24 mouse cellular contexts compared by ENCODE assay signal in the genomic region with DNA sequence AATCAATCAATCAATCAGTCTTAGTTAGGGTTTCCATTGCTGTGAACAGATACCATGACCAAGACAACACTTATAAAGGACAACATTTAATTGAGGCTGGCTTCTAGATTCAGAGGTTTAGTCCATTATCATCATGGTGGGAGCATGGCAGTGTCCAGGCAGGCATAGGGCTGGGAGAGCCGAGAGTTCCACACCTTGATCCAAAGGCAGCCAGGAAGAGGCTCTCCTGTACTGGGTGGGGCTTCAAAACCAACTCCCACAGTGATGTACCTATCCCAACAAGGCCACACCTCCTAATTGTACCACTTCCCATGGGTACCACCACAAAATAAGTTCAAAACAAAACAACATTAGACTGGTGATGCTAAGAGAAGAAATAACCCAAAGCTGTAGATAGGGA. TPM values are rescaled to one million over a fixed set of nuclear protein-coding genes. Genes with fewer than 3 reads are reported as not detected.
DNase-seq lines count a peak whose midpoint lies in the region; ATAC-seq and TF ChIP-seq lines count a peak whose summit lies in the region.
"Had no signal": no experiment of that assay in that cellular context is flagged by ENCODE, and none has a peak within 500 bp of the region (broad histone marks: within the 10 kb centered on the region; RNA-seq: fewer than 3 reads in every experiment).

No protein-coding gene starts in this region.

- no peak overlapping the region for H3K4me2 ChIP-seq in embryonic facial prominence, embryonic 11.5 days (ENCODE audit: low read depth, low read length)
- H3K4me2 ChIP-seq in heart, embryonic 12.5 days, result no peak overlapping the region
- H3K4me2 ChIP-seq in hindbrain, postnatal 0 days (ENCODE audit: low read depth, low read length), result no peak overlapping the region
- H3K4me2 ChIP-seq: embryonic facial prominence, embryonic 12.5 days; forebrain, embryonic 13.5 days; forebrain, embryonic 15.5 days had no signal

- no peaks in the 10 kb centered on the region for H3K27me3 ChIP-seq in embryonic facial prominence, embryonic 11.5 days (ENCODE audit: control insufficient read depth, insufficient read depth, low read length)
- H3K27me3 ChIP-seq in embryonic facial prominence, embryonic 10.5 days (replicated peaks; ENCODE audit: low read depth, poor library complexity, severe bottlenecking), result no peaks in the 10 kb centered on the region
- H3K27me3 ChIP-seq in heart, embryonic 10.5 days (ENCODE audit: insufficient read depth, poor library complexity, severe bottlenecking), result no peaks in the 10 kb centered on the region
- no peaks in the 10 kb centered on the region for H3K27me3 ChIP-seq in heart, embryonic 12.5 days (replicated peaks)
- H3K27me3 ChIP-seq in hindbrain, postnatal 0 days (ENCODE audit: insufficient read depth, low read length), result no peaks in the 10 kb centered on the region
- H3K27me3 ChIP-seq: CH12.LX; embryonic facial prominence, embryonic 12.5 days; forebrain, embryonic 13.5 days; forebrain, embryonic 15.5 days; Patski had no signal

- 91% methylated on average over 1 of the region's 1 CpGs for WGBS in embryonic facial prominence, embryonic 11.5 days
- WGBS in embryonic facial prominence, embryonic 10.5 days, result 90% methylated on average over 1 of the region's 1 CpGs
- WGBS in heart, embryonic 10.5 days, result 84% methylated on average over 1 of the region's 1 CpGs
- WGBS in heart, embryonic 12.5 days, result 82% methylated on average over 1 of the region's 1 CpGs
- 94% methylated on average over 1 of the region's 1 CpGs for WGBS in hindbrain, postnatal 0 days

- no peak overlapping the region for H3K4me3 ChIP-seq in embryonic facial prominence, embryonic 11.5 days (ENCODE audit: low read depth, low read length)
- H3K4me3 ChIP-seq in embryonic facial prominence, embryonic 10.5 days, result no peak overlapping the region
- H3K4me3 ChIP-seq in heart, embryonic 10.5 days, result no peak overlapping the region
- no peak overlapping the region for H3K4me3 ChIP-seq in heart, embryonic 12.5 days
- no peak overlapping the region for H3K4me3 ChIP-seq in hindbrain, postnatal 0 days (ENCODE audit: low read length)
- H3K4me3 ChIP-seq: embryonic facial prominence, embryonic 12.5 days; forebrain, embryonic 13.5 days; forebrain, embryonic 15.5 days had no signal

- H3K9me3 ChIP-seq in embryonic facial prominence, embryonic 11.5 days (replicated peaks; ENCODE audit: control insufficient read depth, low read length), result no peaks in the 10 kb centered on the region
- no peaks in the 10 kb centered on the region for H3K9me3 ChIP-seq in embryonic facial prominence, embryonic 10.5 days
- no peaks in the 10 kb centered on the region for H3K9me3 ChIP-seq in heart, embryonic 10.5 days
- 0 out of 2 replicates have a peak, but pooled peaks cover 3% of the 10 kb centered on the region for H3K9me3 ChIP-seq in heart, embryonic 12.5 days (replicated peaks)
- no peaks in the 10 kb centered on the region for H3K9me3 ChIP-seq in hindbrain, postnatal 0 days (ENCODE audit: low read length)
- H3K9me3 ChIP-seq: embryonic facial prominence, embryonic 12.5 days; forebrain, embryonic 13.5 days; forebrain, embryonic 15.5 days; G1E had no signal

- DNase-seq in embryonic facial prominence, embryonic 11.5 days (ENCODE audit: low spot score), result no peak
- no peak for DNase-seq in embryonic facial prominence, embryonic 10.5 days (ENCODE audit: low spot score)
- DNase-seq in heart, embryonic 10.5 days (ENCODE audit: low spot score), result peak; percentile 67
- no peak for DNase-seq in hindbrain, postnatal 0 days (ENCODE audit: low spot score)
- DNase-seq: adrenal gland, adult 8-10 months; adrenal gland, postnatal 25 days; B cell, adult 2 months; cerebellum, adult 11 months; cerebellum, adult 18-20 months; cerebellum, adult 8-10 months; cerebellum, adult 9-11 months; cerebellum, postnatal 14 days; cerebellum, postnatal 36 days; forebrain, postnatal 0 days had no signal

- no peaks in the 10 kb centered on the region for H3K4me1 ChIP-seq in embryonic facial prominence, embryonic 11.5 days (ENCODE audit: control insufficient read depth, insufficient read depth, low read length)
- no peaks in the 10 kb centered on the region for H3K4me1 ChIP-seq in embryonic facial prominence, embryonic 10.5 days
- no peaks in the 10 kb centered on the region for H3K4me1 ChIP-seq in heart, embryonic 10.5 days
- H3K4me1 ChIP-seq in heart, embryonic 12.5 days (replicated peaks), result peaks cover 4% of the 10 kb centered on the region; the same call in 1 of the 2 replicates
- H3K4me1 ChIP-seq in hindbrain, postnatal 0 days (ENCODE audit: insufficient read depth, low read length), result no peaks in the 10 kb centered on the region
- H3K4me1 ChIP-seq: embryonic facial prominence, embryonic 12.5 days; forebrain, embryonic 15.5 days had no signal

- peaks cover 6% of the 10 kb centered on the region for H3K36me3 ChIP-seq in embryonic facial prominence, embryonic 11.5 days (replicated peaks; ENCODE audit: control insufficient read depth, insufficient read depth, low read depth, low read length)
- H3K36me3 ChIP-seq in embryonic facial prominence, embryonic 10.5 days (replicated peaks), result peaks cover 52% of the 10 kb centered on the region
- H3K36me3 ChIP-seq in heart, embryonic 10.5 days, result peaks cover 48% of the 10 kb centered on the region
- peaks cover 46% of the 10 kb centered on the region for H3K36me3 ChIP-seq in heart, embryonic 12.5 days
- H3K36me3 ChIP-seq in hindbrain, postnatal 0 days (ENCODE audit: insufficient read depth, low read length), result peaks cover 31% of the 10 kb centered on the region; the same call in 1 of the 2 replicates

- H3K27ac ChIP-seq in embryonic facial prominence, embryonic 11.5 days (replicated peaks; ENCODE audit: low read depth, low read length), result no peak overlapping the region
- no peak overlapping the region for H3K27ac ChIP-seq in embryonic facial prominence, embryonic 10.5 days (replicated peaks)
- H3K27ac ChIP-seq in heart, embryonic 10.5 days, result no peak overlapping the region
- no peak overlapping the region for H3K27ac ChIP-seq in heart, embryonic 12.5 days (ENCODE audit: poor library complexity, severe bottlenecking)
- H3K27ac ChIP-seq in hindbrain, postnatal 0 days, result no peak overlapping the region
- H3K27ac ChIP-seq: embryonic facial prominence, embryonic 12.5 days; forebrain, embryonic 13.5 days; forebrain, embryonic 15.5 days had no signal

- TF ChIP-seq CTCF in hindbrain, postnatal 0 days (IDR thresholded peaks at IDR 0.05; ENCODE audit: low read depth), result no peak

- 0 out of 2 replicates have a peak, but pooled peaks have one; percentile 48 for ATAC-seq in embryonic facial prominence, embryonic 11.5 days (replicated peaks; ENCODE audit: insufficient number of reproducible peaks, low FRiP score, low TSS enrichment, low read depth)
- ATAC-seq in heart, embryonic 12.5 days (ENCODE audit: insufficient number of reproducible peaks, low FRiP score), result no peak
- peak; percentile 27; the same call in 1 of the 2 replicates for ATAC-seq in monocyte, adult 5-6 weeks (replicated peaks; ENCODE audit: insufficient number of reproducible peaks, low FRiP score, low TSS enrichment, poor library complexity, severe bottlenecking)
- no peak for ATAC-seq in hindbrain, postnatal 0 days
- ATAC-seq: activated CD4-positive, CD25-positive, alpha-beta regulatory T cell, adult 4 months; CD4-positive, CD25-positive, alpha-beta regulatory T cell, adult 4 months; forebrain, embryonic 13.5 days; forebrain, embryonic 15.5 days; forebrain, postnatal 0 days; Patski had no signal

- no peak overlapping the region for H3K9ac ChIP-seq in embryonic facial prominence, embryonic 11.5 days (replicated peaks; ENCODE audit: low read length)
- H3K9ac ChIP-seq in heart, embryonic 12.5 days, result no peak overlapping the region
- H3K9ac ChIP-seq in hindbrain, postnatal 0 days (replicated peaks; ENCODE audit: low read length), result no peak overlapping the region
- H3K9ac ChIP-seq: embryonic facial prominence, embryonic 12.5 days; forebrain, embryonic 13.5 days; forebrain, embryonic 15.5 days; forebrain, postnatal 0 days had no signal

RNA-seq across cellular contexts. Expression of a gene that starts 21.9 kb away (rescaled TPM):
- 5.3 and 5.5 TPM in 2 replicates for polyA plus RNA-seq in embryonic facial prominence, embryonic 11.5 days (2014; fragmentation: Nextera tagmentation; extraction: Ambion mirVana)
- polyA plus RNA-seq in embryonic facial prominence, embryonic 10.5 days (2016; fragmentation: Nextera tagmentation; extraction: Ambion mirVana), result 3.7 and 4.2 TPM in 2 replicates
- polyA plus RNA-seq in heart, embryonic 10.5 days (2016; fragmentation: Nextera tagmentation; extraction: Ambion mirVana), result 8.5 and 15.2 TPM in 2 replicates
- polyA plus RNA-seq in heart, embryonic 12.5 days (2016; fragmentation: Nextera tagmentation; extraction: Ambion mirVana), result 3.8 and 4.5 TPM in 2 replicates
- total RNA-seq in monocyte, adult 5-6 weeks (2017), result 887 to 1,580 TPM (median 1,277 TPM) in 3 replicates
- total RNA-seq in hindbrain, postnatal 0 days (2014; rRNA removed), result 1.3 and 3.9 TPM in 2 replicates
- 2.8 and 3.4 TPM in 2 replicates for polyA plus RNA-seq in hindbrain, postnatal 0 days (2015; fragmentation: Nextera tagmentation; extraction: Ambion mirVana)

RNA-seq across cellular contexts. Expression of a gene that starts 32.0 kb away (rescaled TPM):
- polyA plus RNA-seq in embryonic facial prominence, embryonic 11.5 days (2014; fragmentation: Nextera tagmentation; extraction: Ambion mirVana), result 258 and 263 TPM in 2 replicates
- 236 and 237 TPM in 2 replicates for polyA plus RNA-seq in embryonic facial prominence, embryonic 10.5 days (2016; fragmentation: Nextera tagmentation; extraction: Ambion mirVana)
- 172 and 203 TPM in 2 replicates for polyA plus RNA-seq in heart, embryonic 10.5 days (2016; fragmentation: Nextera tagmentation; extraction: Ambion mirVana)
- 146 and 153 TPM in 2 replicates for polyA plus RNA-seq in heart, embryonic 12.5 days (2016; fragmentation: Nextera tagmentation; extraction: Ambion mirVana)
- total RNA-seq in monocyte, adult 5-6 weeks (2017), result 71.7 to 79.2 TPM (median 74.8 TPM) in 3 replicates
- 91.7 and 97.5 TPM in 2 replicates for total RNA-seq in hindbrain, postnatal 0 days (2014; rRNA removed)
- 169 and 172 TPM in 2 replicates for polyA plus RNA-seq in hindbrain, postnatal 0 days (2015; fragmentation: Nextera tagmentation; extraction: Ambion mirVana)

RNA-seq across cellular contexts. Expression of a gene that starts 49.7 kb away (rescaled TPM):
- 16.1 and 19.0 TPM in 2 replicates for polyA plus RNA-seq in embryonic facial prominence, embryonic 11.5 days (2014; fragmentation: Nextera tagmentation; extraction: Ambion mirVana)
- 14.2 and 15.4 TPM in 2 replicates for polyA plus RNA-seq in embryonic facial prominence, embryonic 10.5 days (2016; fragmentation: Nextera tagmentation; extraction: Ambion mirVana)
- 10.4 and 13.4 TPM in 2 replicates for polyA plus RNA-seq in heart, embryonic 10.5 days (2016; fragmentation: Nextera tagmentation; extraction: Ambion mirVana)
- 14.4 and 14.6 TPM in 2 replicates for polyA plus RNA-seq in heart, embryonic 12.5 days (2016; fragmentation: Nextera tagmentation; extraction: Ambion mirVana)
- 29.8 to 43.7 TPM (median 33.5 TPM) in 3 replicates for total RNA-seq in monocyte, adult 5-6 weeks (2017)
- 13.9 and 19.3 TPM in 2 replicates for total RNA-seq in hindbrain, postnatal 0 days (2014; rRNA removed)
- 6.7 and 8.3 TPM in 2 replicates for polyA plus RNA-seq in hindbrain, postnatal 0 days (2015; fragmentation: Nextera tagmentation; extraction: Ambion mirVana)

Comparison
In these comparisons a context has a peak if more than half of its experiments do, and no peak if none do; other contexts are left out.
1. ATAC-seq: peak in embryonic facial prominence, embryonic 11.5 days (single experiment) and monocyte, adult 5-6 weeks (single experiment); none in heart, embryonic 12.5 days (single experiment) and hindbrain, postnatal 0 days (single experiment).